Mouse (Mus musculus): ENCODE measurements around the gene Sbf2. TPM values are rescaled to one million over a fixed set of nuclear protein-coding genes. Genes with fewer than 3 reads are reported as not detected.

Gene Sbf2
- polyA plus RNA-seq, 1 experiment from 2014 or later, result 19.3 TPM

DNA sequence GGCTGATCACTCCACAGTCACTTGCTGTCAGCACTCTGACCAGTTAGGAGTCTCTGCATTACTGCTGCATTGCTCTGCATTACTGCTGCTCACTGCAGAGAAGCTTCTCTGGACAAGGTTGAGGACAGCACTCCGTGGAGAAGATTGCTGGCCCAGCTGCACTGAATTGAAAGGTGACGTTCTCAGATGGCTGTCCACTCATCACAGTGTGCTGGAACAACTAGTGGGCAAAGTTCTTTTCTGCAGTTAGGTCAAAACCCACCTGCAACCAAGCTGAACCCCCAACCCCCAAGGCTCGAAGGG, 328.9 kb downstream of the Sbf2 start:
- Histone ChIP-seq H3K27me3 (replicated peaks; ENCODE audit: control insufficient read depth, insufficient read depth, low read length) (no peaks in the 10 kb centered on the region), H3K9ac (ENCODE audit: low read depth, low read length) (no peak overlapping the region), H3K36me3 (ENCODE audit: control insufficient read depth, insufficient read depth) (peaks cover 23% of the 10 kb centered on the region), H3K9me3 (ENCODE audit: control insufficient read depth) (no peaks in the 10 kb centered on the region), H3K4me3 (ENCODE audit: low read depth, low read length) (no peak overlapping the region), H3K4me1 (replicated peaks; ENCODE audit: control insufficient read depth, insufficient read depth, low read length) (no peaks in the 10 kb centered on the region), H3K4me2 (replicated peaks; ENCODE audit: low read depth) (no peak overlapping the region), H3K27ac (ENCODE audit: low read depth, low read length) (no peak overlapping the region)
- no peak for TF ChIP-seq CTCF (IDR thresholded peaks at IDR 0.05; ENCODE audit: low read depth)
- no peak for ATAC-seq
- WGBS, result 90% methylated on average over 3 of the region's 3 CpGs

DNA sequence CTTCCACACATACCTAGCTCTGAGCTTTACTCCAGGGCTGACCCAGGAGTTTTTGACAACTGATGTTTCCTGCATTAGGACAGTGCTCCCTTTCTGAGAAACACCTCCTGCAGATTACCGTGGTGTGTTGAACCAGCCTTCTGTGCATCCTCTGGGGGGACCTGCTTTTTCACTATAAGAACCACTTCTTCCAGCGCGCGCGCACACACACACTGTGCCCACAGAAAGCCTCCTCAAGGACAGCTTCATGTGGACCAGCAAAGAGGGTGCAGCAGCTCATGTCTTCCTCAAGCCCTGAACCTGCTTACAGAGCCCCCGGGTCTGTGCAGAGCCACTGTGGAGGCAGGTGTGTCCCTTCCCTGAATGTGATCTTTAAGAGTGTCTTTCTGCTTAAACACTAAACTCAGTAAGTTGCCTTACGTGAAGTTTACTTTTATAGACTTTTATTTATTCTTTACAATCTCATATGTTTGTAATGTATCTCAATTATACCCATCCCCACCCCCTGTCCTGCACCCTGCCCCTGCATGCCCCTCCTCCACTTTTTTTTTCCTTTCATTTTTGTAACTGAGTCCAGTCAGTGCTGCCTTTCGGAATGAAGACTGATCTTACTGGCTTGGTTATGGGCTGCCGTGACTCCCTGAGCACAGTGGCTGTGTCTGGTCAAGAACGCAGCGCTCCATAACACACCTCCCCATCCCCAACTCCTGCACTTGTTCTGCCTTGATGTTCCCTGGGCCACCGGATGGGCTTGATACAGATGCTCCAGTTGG, 329.5 kb downstream of the Sbf2 start:
- no peaks in the 10 kb centered on the region for H3K9me3 ChIP-seq (ENCODE audit: control insufficient read depth)
- WGBS, result 90% methylated on average over 12 of the region's 12 CpGs
- no peak for TF ChIP-seq CTCF (IDR thresholded peaks at IDR 0.05; ENCODE audit: low read depth)
- no peak for ATAC-seq
- H3K4me2 ChIP-seq (replicated peaks; ENCODE audit: low read depth), result no peak overlapping the region
- H3K27me3 ChIP-seq (replicated peaks; ENCODE audit: control insufficient read depth, insufficient read depth, low read length), result no peaks in the 10 kb centered on the region
- H3K9ac ChIP-seq (ENCODE audit: low read depth, low read length), result no peak overlapping the region
- H3K27ac ChIP-seq (ENCODE audit: low read depth, low read length), result no peak overlapping the region
- peaks cover 26% of the 10 kb centered on the region for H3K36me3 ChIP-seq (ENCODE audit: control insufficient read depth, insufficient read depth)
- H3K4me3 ChIP-seq (ENCODE audit: low read depth, low read length), result no peak overlapping the region
- no peaks in the 10 kb centered on the region for H3K4me1 ChIP-seq (replicated peaks; ENCODE audit: control insufficient read depth, insufficient read depth, low read length)

DNA sequence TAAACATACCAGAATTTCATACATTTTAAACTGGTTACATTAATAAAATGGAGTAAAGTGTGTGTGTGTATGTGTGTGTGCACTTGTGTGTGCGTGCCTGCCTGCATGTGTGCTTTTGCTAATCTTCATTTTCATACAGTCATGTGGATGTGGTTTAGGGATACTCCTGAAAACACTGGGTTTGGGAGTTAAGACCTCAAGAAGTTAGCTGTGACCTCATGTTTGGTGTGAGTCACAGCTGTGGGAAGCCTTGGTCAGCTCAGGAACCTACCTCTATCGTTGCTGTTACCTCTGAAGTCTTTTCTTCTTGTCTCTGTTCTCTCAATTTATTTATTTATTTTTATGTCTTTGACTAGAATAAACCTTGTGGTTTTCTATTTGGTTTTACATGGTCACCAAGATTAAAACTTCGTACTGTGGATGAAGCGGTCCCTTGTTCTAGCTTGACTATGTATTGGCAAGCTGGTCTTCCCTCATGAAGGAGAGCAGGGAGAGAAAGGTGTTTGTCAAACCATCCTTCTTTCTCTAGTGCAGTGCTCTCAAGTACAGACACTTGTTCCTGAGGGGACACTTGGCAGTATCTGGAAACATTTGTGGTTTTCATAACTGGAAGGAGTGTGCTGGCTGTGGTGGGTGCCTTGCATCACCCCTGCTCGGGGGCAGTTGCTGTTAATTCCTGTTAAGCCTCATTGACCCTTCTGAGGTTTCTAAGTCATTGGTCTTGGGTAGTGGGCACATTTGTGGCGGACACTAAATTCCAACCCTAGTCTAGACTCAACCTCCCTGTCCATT, 331.0 kb downstream of the Sbf2 start:
- Histone ChIP-seq H3K9ac (ENCODE audit: low read depth, low read length) (no peak overlapping the region), H3K4me3 (ENCODE audit: low read depth, low read length) (no peak overlapping the region), H3K36me3 (ENCODE audit: control insufficient read depth, insufficient read depth) (peaks cover 32% of the 10 kb centered on the region), H3K9me3 (ENCODE audit: control insufficient read depth) (no peaks in the 10 kb centered on the region), H3K27ac (ENCODE audit: low read depth, low read length) (no peak overlapping the region), H3K4me1 (replicated peaks; ENCODE audit: control insufficient read depth, insufficient read depth, low read length) (0 out of 2 replicates have a peak, but pooled peaks cover 5% of the 10 kb centered on the region), H3K4me2 (replicated peaks; ENCODE audit: low read depth) (no peak overlapping the region), H3K27me3 (replicated peaks; ENCODE audit: control insufficient read depth, insufficient read depth, low read length) (no peaks in the 10 kb centered on the region)
- no peak for TF ChIP-seq CTCF (IDR thresholded peaks at IDR 0.05; ENCODE audit: low read depth)
- WGBS, result 92% methylated on average over 6 of the region's 6 CpGs
- no peak for ATAC-seq

- no peak overlapping the region for H3K9ac ChIP-seq (ENCODE audit: low read depth, low read length)
- H3K4me2 ChIP-seq (replicated peaks; ENCODE audit: low read depth), result no peak overlapping the region
- 0 out of 2 replicates have a peak, but pooled peaks cover 5% of the 10 kb centered on the region for H3K4me1 ChIP-seq (replicated peaks; ENCODE audit: control insufficient read depth, insufficient read depth, low read length)
- ATAC-seq, result no peak
- 86% methylated on average over 11 of the region's 11 CpGs for WGBS
- no peak overlapping the region for H3K27ac ChIP-seq (ENCODE audit: low read depth, low read length)
- H3K27me3 ChIP-seq (replicated peaks; ENCODE audit: control insufficient read depth, insufficient read depth, low read length), result no peaks in the 10 kb centered on the region
- H3K9me3 ChIP-seq (ENCODE audit: control insufficient read depth), result no peaks in the 10 kb centered on the region
- no peak overlapping the region for H3K4me3 ChIP-seq (ENCODE audit: low read depth, low read length)
- H3K36me3 ChIP-seq (ENCODE audit: control insufficient read depth, insufficient read depth), result peaks cover 32% of the 10 kb centered on the region
- TF ChIP-seq CTCF (IDR thresholded peaks at IDR 0.05; ENCODE audit: low read depth), result no peak
These were observed 331.9 kb downstream of the Sbf2 start for GRCm38 (mm10) chr7:110282797-110283196.

- no peak for TF ChIP-seq CTCF (IDR thresholded peaks at IDR 0.05; ENCODE audit: low read depth)
- WGBS, result 89% methylated on average over 11 of the region's 11 CpGs
These were observed 333.1 kb downstream of the Sbf2 start for GRCm38 (mm10) chr7:110281435-110282256.

GRCm38 (mm10) chr7:110279183-110279582, 335.5 kb downstream of the Sbf2 start:
- peak overlapping the region; percentile 88 for H3K27ac ChIP-seq (ENCODE audit: low read depth, low read length)

More at GRCm38 (mm10) chr7:110281435-110282256, 333.1 kb downstream of the Sbf2 start:
- Histone ChIP-seq H3K4me3 (ENCODE audit: low read depth, low read length) (no peak overlapping the region), H3K4me2 (replicated peaks; ENCODE audit: low read depth) (no peak overlapping the region), H3K36me3 (ENCODE audit: control insufficient read depth, insufficient read depth) (peaks cover 32% of the 10 kb centered on the region), H3K4me1 (replicated peaks; ENCODE audit: control insufficient read depth, insufficient read depth, low read length) (0 out of 2 replicates have a peak, but pooled peaks cover 5% of the 10 kb centered on the region), H3K9ac (ENCODE audit: low read depth, low read length) (no peak overlapping the region), H3K27ac (ENCODE audit: low read depth, low read length) (no peak overlapping the region), H3K27me3 (replicated peaks; ENCODE audit: control insufficient read depth, insufficient read depth, low read length) (no peaks in the 10 kb centered on the region), H3K9me3 (ENCODE audit: control insufficient read depth) (no peaks in the 10 kb centered on the region)
- ATAC-seq, result no peak

More at GRCm38 (mm10) chr7:110279183-110279582, 335.5 kb downstream of the Sbf2 start:
- peak; percentile 95 for ATAC-seq
- no peak overlapping the region for H3K4me3 ChIP-seq (ENCODE audit: low read depth, low read length)
- 0 out of 2 replicates have a peak, but pooled peaks cover 5% of the 10 kb centered on the region for H3K4me1 ChIP-seq (replicated peaks; ENCODE audit: control insufficient read depth, insufficient read depth, low read length)
- no peaks in the 10 kb centered on the region for H3K9me3 ChIP-seq (ENCODE audit: control insufficient read depth)
- H3K4me2 ChIP-seq (replicated peaks; ENCODE audit: low read depth), result no peak overlapping the region
- no peaks in the 10 kb centered on the region for H3K27me3 ChIP-seq (replicated peaks; ENCODE audit: control insufficient read depth, insufficient read depth, low read length)
- TF ChIP-seq CTCF (IDR thresholded peaks at IDR 0.05; ENCODE audit: low read depth), result no peak
- no peak overlapping the region for H3K9ac ChIP-seq (ENCODE audit: low read depth, low read length)
- WGBS, result 41% methylated on average over 4 of the region's 4 CpGs
- H3K36me3 ChIP-seq (ENCODE audit: control insufficient read depth, insufficient read depth), result peaks cover 48% of the 10 kb centered on the region
